Comparison of ENCODE assay signal across 8 mouse cellular contexts in the genomic region with DNA sequence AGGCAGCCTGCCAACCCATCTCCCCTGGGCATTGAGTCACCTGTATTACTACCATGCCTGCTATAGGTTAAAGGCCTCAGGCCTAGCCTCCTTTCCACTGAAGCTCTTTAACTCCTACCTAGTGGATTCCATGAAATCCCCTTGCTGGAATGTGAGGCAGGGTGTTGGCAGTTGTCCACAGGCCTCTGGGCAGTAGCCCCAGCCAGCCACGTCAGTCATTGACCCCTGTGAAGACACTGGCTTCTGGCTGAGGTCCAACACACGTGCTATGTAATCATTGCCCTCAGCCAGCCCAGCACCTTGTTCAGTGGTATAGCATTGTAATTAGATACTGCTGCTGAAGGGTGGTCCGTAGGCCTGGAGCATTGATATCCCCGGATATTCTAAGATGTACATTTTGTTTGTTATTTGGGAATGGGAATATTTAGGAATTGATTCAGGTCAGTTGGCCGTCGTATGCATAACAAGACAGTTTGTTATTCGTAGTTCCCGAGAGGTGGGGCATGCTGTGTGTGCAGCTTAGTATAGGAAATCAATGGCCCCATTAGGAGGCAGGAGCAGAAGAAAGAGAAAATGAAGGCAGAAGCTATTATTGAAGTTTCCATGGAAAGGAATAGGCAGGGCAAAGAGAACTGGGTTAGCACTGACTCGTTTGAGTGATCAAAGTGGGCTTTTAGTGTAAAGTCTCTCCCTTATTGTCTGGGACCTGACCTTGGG.
A peak's percentile ranks its signal among the peaks of the same experiment; 100 is the strongest.
DNase-seq lines count a peak whose midpoint lies in the region; ATAC-seq and TF ChIP-seq lines count a peak whose summit lies in the region.

No protein-coding gene starts in this region.

- peak; percentile 45; the same call in 1 of the 2 replicates for ATAC-seq in embryonic facial prominence, embryonic 14.5 days (ENCODE audit: low read depth)
- peak; percentile 28; the same call in 1 of the 2 replicates for ATAC-seq in intestine, postnatal 0 days

- 44% methylated on average over 9 of the region's 9 CpGs for WGBS in embryonic facial prominence, embryonic 14.5 days
- WGBS in embryonic facial prominence, embryonic 10.5 days, result 62% methylated on average over 9 of the region's 9 CpGs
- WGBS in intestine, postnatal 0 days, result 58% methylated on average over 9 of the region's 9 CpGs

- H3K4me1 ChIP-seq in embryonic facial prominence, embryonic 14.5 days (ENCODE audit: control insufficient read depth, insufficient read depth, low read length), result peaks cover 19% of the 10 kb centered on the region
- H3K4me1 ChIP-seq in embryonic facial prominence, embryonic 10.5 days, result peaks cover 42% of the 10 kb centered on the region
- H3K4me1 ChIP-seq in intestine, postnatal 0 days (replicated peaks; ENCODE audit: control insufficient read depth, insufficient read depth, low read length), result no peaks in the 10 kb centered on the region

- no peak overlapping the region for H3K27ac ChIP-seq in embryonic facial prominence, embryonic 14.5 days (replicated peaks; ENCODE audit: low read depth, low read length)
- no peak overlapping the region for H3K27ac ChIP-seq in embryonic facial prominence, embryonic 10.5 days (replicated peaks)
- H3K27ac ChIP-seq in intestine, postnatal 0 days (ENCODE audit: low read depth, low read length), result no peak overlapping the region

- peak; percentile 63 for DNase-seq in embryonic facial prominence, embryonic 14.5 days (ENCODE audit: low spot score)
- DNase-seq in embryonic facial prominence, embryonic 10.5 days (ENCODE audit: low spot score), result no peak
- peak; percentile 66 to 73 for DNase-seq in heart, adult 18-20 months
- DNase-seq in lung, postnatal 10 days, result peak; percentile 36
- DNase-seq in right cerebral cortex, postnatal 36 days (ENCODE audit: low spot score in 2 of 2), result no peak
- DNase-seq in spleen, postnatal 14 days (ENCODE audit: low spot score in 2 of 2), result no peak
- no peak for DNase-seq in cerebellum, adult 9-10 months

- H3K9me3 ChIP-seq in embryonic facial prominence, embryonic 14.5 days (ENCODE audit: control insufficient read depth, low read length), result no peaks in the 10 kb centered on the region
- H3K9me3 ChIP-seq in embryonic facial prominence, embryonic 10.5 days, result no peaks in the 10 kb centered on the region
- H3K9me3 ChIP-seq in intestine, postnatal 0 days (ENCODE audit: control insufficient read depth), result no peaks in the 10 kb centered on the region

- no peak overlapping the region for H3K4me2 ChIP-seq in embryonic facial prominence, embryonic 14.5 days (ENCODE audit: low read depth, low read length)
- no peak overlapping the region for H3K4me2 ChIP-seq in intestine, postnatal 0 days (replicated peaks; ENCODE audit: low read depth)

- H3K27me3 ChIP-seq in embryonic facial prominence, embryonic 14.5 days (replicated peaks; ENCODE audit: control insufficient read depth, insufficient read depth, low read length), result no peaks in the 10 kb centered on the region
- no peaks in the 10 kb centered on the region for H3K27me3 ChIP-seq in embryonic facial prominence, embryonic 10.5 days (replicated peaks; ENCODE audit: low read depth, poor library complexity, severe bottlenecking)
- H3K27me3 ChIP-seq in intestine, postnatal 0 days (replicated peaks; ENCODE audit: control insufficient read depth, insufficient read depth, low read length), result no peaks in the 10 kb centered on the region

- no peaks in the 10 kb centered on the region for H3K36me3 ChIP-seq in embryonic facial prominence, embryonic 14.5 days (ENCODE audit: control insufficient read depth, insufficient read depth, low read length)
- H3K36me3 ChIP-seq in embryonic facial prominence, embryonic 10.5 days (replicated peaks), result no peaks in the 10 kb centered on the region
- H3K36me3 ChIP-seq in intestine, postnatal 0 days (ENCODE audit: control insufficient read depth, insufficient read depth), result no peaks in the 10 kb centered on the region

- TF ChIP-seq CTCF in intestine, postnatal 0 days (IDR thresholded peaks at IDR 0.05; ENCODE audit: low read depth), result no peak

- no peak overlapping the region for H3K9ac ChIP-seq in embryonic facial prominence, embryonic 14.5 days (ENCODE audit: low read depth, low read length)
- no peak overlapping the region for H3K9ac ChIP-seq in intestine, postnatal 0 days (ENCODE audit: low read depth, low read length)

- no peak overlapping the region for H3K4me3 ChIP-seq in embryonic facial prominence, embryonic 14.5 days (ENCODE audit: low read depth, low read length)
- no peak overlapping the region for H3K4me3 ChIP-seq in embryonic facial prominence, embryonic 10.5 days
- no peak overlapping the region for H3K4me3 ChIP-seq in intestine, postnatal 0 days (ENCODE audit: low read depth, low read length)

Comparison
In these comparisons a context has a peak if more than half of its experiments do, and no peak if none do; other contexts are left out.
1. DNase-seq: peak in embryonic facial prominence, embryonic 14.5 days (single experiment), heart, adult 18-20 months (2 of 2) and lung, postnatal 10 days (single experiment); none in embryonic facial prominence, embryonic 10.5 days (single experiment), right cerebral cortex, postnatal 36 days (0 of 2), spleen, postnatal 14 days (0 of 2) and cerebellum, adult 9-10 months (single experiment).